Mouse (Mus musculus): ENCODE results near the gene Eef1g. TPM values are rescaled to one million over a fixed set of nuclear protein-coding genes. Genes with fewer than 3 reads are reported as not detected.

Gene Eef1g
- polyA plus RNA-seq, 1 experiment from 2014 or later, result 501 TPM

Other genes starting within 250 kb of the Eef1g start
- 121 and 126 TPM in 2 replicates for gene Slc3a2, start 243.7 kb upstream of the Eef1g start, polyA plus RNA-seq (2014; fragmentation: Nextera tagmentation; extraction: Ambion mirVana)
- gene Wdr74, start 231.2 kb upstream of the Eef1g start, polyA plus RNA-seq (2014; fragmentation: Nextera tagmentation; extraction: Ambion mirVana), result 96.3 and 97.8 TPM in 2 replicates
- 0.90 and 1.3 TPM in 2 replicates for gene 1700092M07Rik, start 226.3 kb upstream of the Eef1g start, polyA plus RNA-seq (2014; fragmentation: Nextera tagmentation; extraction: Ambion mirVana)
- 114 and 132 TPM in 2 replicates for gene Stx5a, start 225.6 kb upstream of the Eef1g start, polyA plus RNA-seq (2014; fragmentation: Nextera tagmentation; extraction: Ambion mirVana)
- gene Nxf1, start 210.0 kb upstream of the Eef1g start, polyA plus RNA-seq (2014; fragmentation: Nextera tagmentation; extraction: Ambion mirVana), result 168 and 172 TPM in 2 replicates
- gene Tmem223, start 196.0 kb upstream of the Eef1g start, polyA plus RNA-seq (2014; fragmentation: Nextera tagmentation; extraction: Ambion mirVana), result 170 and 196 TPM in 2 replicates
- gene Tmem179b, start 192.6 kb upstream of the Eef1g start, polyA plus RNA-seq (2014; fragmentation: Nextera tagmentation; extraction: Ambion mirVana), result 92.6 and 96.6 TPM in 2 replicates
- 17.2 and 18.9 TPM in 2 replicates for gene Taf6l, start 180.6 kb upstream of the Eef1g start, polyA plus RNA-seq (2014; fragmentation: Nextera tagmentation; extraction: Ambion mirVana)
- 148 and 151 TPM in 2 replicates for gene Polr2g, start 168.5 kb upstream of the Eef1g start, polyA plus RNA-seq (2014; fragmentation: Nextera tagmentation; extraction: Ambion mirVana)
- gene Zbtb3, start 164.5 kb upstream of the Eef1g start, polyA plus RNA-seq (2014; fragmentation: Nextera tagmentation; extraction: Ambion mirVana), result 4.2 and 4.3 TPM in 2 replicates
- 38.5 and 48.4 TPM in 2 replicates for gene Ttc9c, start 147.7 kb upstream of the Eef1g start, polyA plus RNA-seq (2014; fragmentation: Nextera tagmentation; extraction: Ambion mirVana)
- gene Hnrnpul2, start 147.0 kb upstream of the Eef1g start, polyA plus RNA-seq (2014; fragmentation: Nextera tagmentation; extraction: Ambion mirVana), result 6.5 and 7.7 TPM in 2 replicates
- gene AC129217.1, start 137.3 kb upstream of the Eef1g start, polyA plus RNA-seq (2014; fragmentation: Nextera tagmentation; extraction: Ambion mirVana), result not detected in 2 replicates
- 39.6 and 40.9 TPM in 2 replicates for gene Bscl2, start 129.6 kb upstream of the Eef1g start, polyA plus RNA-seq (2014; fragmentation: Nextera tagmentation; extraction: Ambion mirVana)
- 23.7 and 25.2 TPM in 2 replicates for gene Gng3, start 127.8 kb upstream of the Eef1g start, polyA plus RNA-seq (2014; fragmentation: Nextera tagmentation; extraction: Ambion mirVana)
- 1.4 TPM in 2 replicates for gene Lrrn4cl, start 116.3 kb upstream of the Eef1g start, polyA plus RNA-seq (2014; fragmentation: Nextera tagmentation; extraction: Ambion mirVana)
- 162 and 166 TPM in 2 replicates for gene Ubxn1, start 95.5 kb upstream of the Eef1g start, polyA plus RNA-seq (2014; fragmentation: Nextera tagmentation; extraction: Ambion mirVana)
- 57.1 and 63.9 TPM in 2 replicates for gene Uqcc3, start 86.1 kb upstream of the Eef1g start, polyA plus RNA-seq (2014; fragmentation: Nextera tagmentation; extraction: Ambion mirVana)
- gene Lbhd1, start 83.3 kb upstream of the Eef1g start, polyA plus RNA-seq (2014; fragmentation: Nextera tagmentation; extraction: Ambion mirVana), result 78.6 and 79.2 TPM in 2 replicates
- gene Gm49403, start 83.1 kb upstream of the Eef1g start, polyA plus RNA-seq (2014; fragmentation: Nextera tagmentation; extraction: Ambion mirVana), result not detected in 2 replicates
- gene 1810009A15Rik, start 78.2 kb upstream of the Eef1g start, polyA plus RNA-seq (2014; fragmentation: Nextera tagmentation; extraction: Ambion mirVana), result 92.8 and 95.9 TPM in 2 replicates
- gene Gm49416, start 78.1 kb upstream of the Eef1g start, polyA plus RNA-seq (2014; fragmentation: Nextera tagmentation; extraction: Ambion mirVana), result not detected in 2 replicates
- gene Ints5, start 74.0 kb upstream of the Eef1g start, polyA plus RNA-seq (2014; fragmentation: Nextera tagmentation; extraction: Ambion mirVana), result 37.5 and 44.5 TPM in 2 replicates
- gene Ganab, start 69.0 kb upstream of the Eef1g start, polyA plus RNA-seq (2014; fragmentation: Nextera tagmentation; extraction: Ambion mirVana), result 89.8 and 96.4 TPM in 2 replicates
- 35.7 and 36.9 TPM in 2 replicates for gene B3gat3, start 46.7 kb upstream of the Eef1g start, polyA plus RNA-seq (2014; fragmentation: Nextera tagmentation; extraction: Ambion mirVana)
- 1.1 and 1.8 TPM in 2 replicates for gene Rom1, start 37.7 kb upstream of the Eef1g start, polyA plus RNA-seq (2014; fragmentation: Nextera tagmentation; extraction: Ambion mirVana)
- 16.8 and 18.4 TPM in 2 replicates for gene Eml3, start 37.5 kb upstream of the Eef1g start, polyA plus RNA-seq (2014; fragmentation: Nextera tagmentation; extraction: Ambion mirVana)
- 40.3 and 40.7 TPM in 2 replicates for gene Mta2, start 25.2 kb upstream of the Eef1g start, polyA plus RNA-seq (2014; fragmentation: Nextera tagmentation; extraction: Ambion mirVana)
- gene Tut1, start 13.2 kb upstream of the Eef1g start, polyA plus RNA-seq (2014; fragmentation: Nextera tagmentation; extraction: Ambion mirVana), result 33.3 and 33.5 TPM in 2 replicates
- gene Ahnak, start 22.2 kb downstream of the Eef1g start, polyA plus RNA-seq (2014; fragmentation: Nextera tagmentation; extraction: Ambion mirVana), result 21.6 and 22.2 TPM in 2 replicates
- not detected in 2 replicates for gene Scgb1a1, start 120.9 kb downstream of the Eef1g start, polyA plus RNA-seq (2014; fragmentation: Nextera tagmentation; extraction: Ambion mirVana)
- gene Asrgl1, start 168.6 kb downstream of the Eef1g start, polyA plus RNA-seq (2014; fragmentation: Nextera tagmentation; extraction: Ambion mirVana), result 10.7 and 11.7 TPM in 2 replicates

Measured in intestine, embryonic 14.5 days (tissue).